ENCODE assay signal across 8 mouse cellular contexts in the genomic region with DNA sequence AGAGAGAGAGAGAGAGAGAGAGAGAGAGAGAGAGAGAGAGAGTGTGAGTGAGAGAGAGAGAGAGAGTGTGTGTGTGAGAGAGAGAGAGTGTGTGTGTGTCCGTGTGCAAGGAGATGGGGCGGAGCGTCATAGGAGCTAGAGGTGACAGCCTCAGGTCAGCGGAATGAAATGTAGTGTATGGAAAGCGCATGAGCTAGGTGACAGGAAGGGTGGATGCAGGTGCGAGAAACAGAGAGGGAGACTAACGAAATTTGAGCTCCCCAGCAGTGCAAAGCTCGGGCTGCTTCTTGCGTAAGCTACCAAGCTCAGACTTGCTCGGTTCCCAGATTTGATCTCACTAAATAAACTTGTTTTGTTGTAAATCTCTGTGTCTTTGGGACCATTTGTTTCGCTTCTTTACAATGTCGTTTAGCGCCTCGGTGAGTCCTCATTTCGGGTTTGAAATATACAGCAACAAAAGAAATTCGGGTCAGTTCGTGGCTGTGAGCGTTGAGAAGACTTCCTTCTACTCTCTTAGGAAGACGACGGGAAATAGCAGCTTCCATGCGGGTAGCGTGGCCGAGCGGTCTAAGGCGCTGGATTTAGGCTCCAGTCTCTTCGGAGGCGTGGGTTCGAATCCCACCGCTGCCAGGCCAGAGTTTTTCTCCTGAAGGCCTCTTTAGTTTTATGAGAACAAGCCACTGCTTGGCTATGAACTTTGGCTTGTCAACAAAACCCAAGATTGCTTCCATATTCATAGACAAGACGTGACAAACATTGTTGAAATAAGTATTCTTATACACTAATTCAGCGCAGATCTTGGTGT. TPM values are rescaled to one million over a fixed set of nuclear protein-coding genes. Genes with fewer than 3 reads are reported as not detected.
A peak's percentile ranks its signal among the peaks of the same experiment; 100 is the strongest.
DNase-seq lines count a peak whose midpoint lies in the region; ATAC-seq and TF ChIP-seq lines count a peak whose summit lies in the region.

No protein-coding gene starts in this region.

- in situ Hi-C loops in ES-E14 (cut with MboI; ENCODE audit: low sequenced_read_pairs in 2 of 2, unreplicated experiment in 2 of 2): no loop called here

- TF ChIP-seq CTCF in testis, adult 2 months (IDR thresholded peaks at IDR 0.05; ENCODE audit: control insufficient read depth, insufficient read depth, insufficient replicate concordance, low read depth, low read length): no peak

- no peak overlapping the region for H3K27ac ChIP-seq in ES-E14 (ENCODE audit: insufficient read depth, low read depth, low read length, poor library complexity, severe bottlenecking)
- peak overlapping the region; percentile 58 for H3K27ac ChIP-seq in forebrain, embryonic 16.5 days (ENCODE audit: low read length)
- peak overlapping the region; percentile 70 for H3K27ac ChIP-seq in neural tube, embryonic 14.5 days (ENCODE audit: low read depth, low read length)
- peak overlapping the region; percentile 71 for H3K27ac ChIP-seq in testis, adult 2 months (ENCODE audit: control insufficient read depth, insufficient read depth, low read depth, low read length)

- H3K9ac ChIP-seq in ES-E14 (ENCODE audit: insufficient read depth, low read depth, low read length, poor library complexity, severe bottlenecking): 0 out of 2 replicates have a peak overlapping the region, but pooled peaks have one; percentile 2
- peak overlapping the region; percentile 23 for H3K9ac ChIP-seq in forebrain, embryonic 16.5 days (replicated peaks; ENCODE audit: low read depth, low read length)
- peak overlapping the region; percentile 51 for H3K9ac ChIP-seq in neural tube, embryonic 14.5 days (replicated peaks; ENCODE audit: low read depth, low read length)

- H3K4me3 ChIP-seq in ES-E14 (ENCODE audit: insufficient read depth in 1 of 2, low read depth in 1 of 2, low read length in 2 of 2, poor library complexity in 1 of 2, severe bottlenecking in 1 of 2): peak overlapping the region; percentile 58 to 82
- H3K4me3 ChIP-seq in forebrain, embryonic 16.5 days (replicated peaks; ENCODE audit: low read length): peak overlapping the region; percentile 80
- H3K4me3 ChIP-seq in neural tube, embryonic 14.5 days (ENCODE audit: low read depth, low read length): peak overlapping the region; percentile 66
- H3K4me3 ChIP-seq in testis, adult 2 months (ENCODE audit: control insufficient read depth, low read depth, low read length): peak overlapping the region; percentile 90

- H3K4me1 ChIP-seq in ES-E14 (ENCODE audit: control insufficient read depth in 2 of 2, insufficient read depth in 2 of 2, low read length in 2 of 2, poor library complexity in 1 of 2): peaks cover 0 to 6% of the 10 kb centered on the region in 2 experiments; a peak in 2 of 4 replicates
- peaks cover 33% of the 10 kb centered on the region for H3K4me1 ChIP-seq in forebrain, embryonic 16.5 days (replicated peaks; ENCODE audit: control insufficient read depth, insufficient read depth, low read length)
- H3K4me1 ChIP-seq in neural tube, embryonic 14.5 days (ENCODE audit: control insufficient read depth, insufficient read depth, low read length): peaks cover 16% of the 10 kb centered on the region
- peaks cover 40% of the 10 kb centered on the region for H3K4me1 ChIP-seq in testis, adult 2 months (ENCODE audit: control insufficient read depth, insufficient read depth, low read length)

- peak; percentile 86 for DNase-seq in ES-E14 (ENCODE audit: low read depth, low spot score)
- peak; percentile 81 to 91 for DNase-seq in cerebellum, adult 18-20 months
- peak; percentile 91 to 94 for DNase-seq in heart, postnatal 36 days
- peak; percentile 90 to 98 for DNase-seq in layer of hippocampus, adult 18-20 months (ENCODE audit: low spot score in 2 of 2)
- peak; percentile 88 to 89 for DNase-seq in lung, adult 18-20 months

- under 1% methylated on average over 31 of the region's 31 CpGs for WGBS in forebrain, embryonic 16.5 days
- under 1% methylated on average over 31 of the region's 31 CpGs for WGBS in neural tube, embryonic 14.5 days

- H3K9me3 ChIP-seq in ES-E14 (ENCODE audit: control insufficient read depth, insufficient read depth, low read depth, low read length): no peaks in the 10 kb centered on the region
- no peaks in the 10 kb centered on the region for H3K9me3 ChIP-seq in forebrain, embryonic 16.5 days (ENCODE audit: control insufficient read depth, low read length)
- no peaks in the 10 kb centered on the region for H3K9me3 ChIP-seq in neural tube, embryonic 14.5 days (ENCODE audit: control insufficient read depth, low read length)

- no peaks in the 10 kb centered on the region for H3K36me3 ChIP-seq in ES-E14 (ENCODE audit: control insufficient read depth, insufficient read depth, low read length, poor library complexity, severe bottlenecking)
- H3K36me3 ChIP-seq in forebrain, embryonic 16.5 days (ENCODE audit: control insufficient read depth, insufficient read depth): no peaks in the 10 kb centered on the region
- no peaks in the 10 kb centered on the region for H3K36me3 ChIP-seq in neural tube, embryonic 14.5 days (ENCODE audit: control insufficient read depth, insufficient read depth, low read length)
- H3K36me3 ChIP-seq in testis, adult 2 months (ENCODE audit: control insufficient read depth, insufficient read depth, low read length): no peaks in the 10 kb centered on the region

- H3K27me3 ChIP-seq in forebrain, embryonic 16.5 days (replicated peaks; ENCODE audit: control insufficient read depth, insufficient read depth, low read length): peaks cover 6% of the 10 kb centered on the region; the same call in 1 of the 2 replicates
- H3K27me3 ChIP-seq in neural tube, embryonic 14.5 days (ENCODE audit: control insufficient read depth, insufficient read depth, low read length): peaks cover 9% of the 10 kb centered on the region; the same call in 1 of the 2 replicates
- no peaks in the 10 kb centered on the region for H3K27me3 ChIP-seq in testis, adult 2 months (ENCODE audit: control insufficient read depth, insufficient read depth, low read length)

- intact Hi-C loops in heart, postnatal 36 days (cut with DNase I): loop anchor here (1.0 kb wide), 2 partner anchors 61 to 83 kb away; no protein-coding TSS in a partner anchor

- peak; percentile 73 for ATAC-seq in forebrain, embryonic 16.5 days
- ATAC-seq in neural tube, embryonic 14.5 days (ENCODE audit: low read depth): peak; percentile 81

- peak overlapping the region; percentile 76 for H3K4me2 ChIP-seq in forebrain, embryonic 16.5 days (ENCODE audit: low read length)
- H3K4me2 ChIP-seq in neural tube, embryonic 14.5 days (ENCODE audit: low read depth, low read length): peak overlapping the region; percentile 94

- TF ChIP-seq POLR2A in testis, adult 2 months (IDR thresholded peaks at IDR 0.05; ENCODE audit: control insufficient read depth, low read depth, low read length): no peak

TF ChIP-seq in ES-E14, 5 proteins besides CTCF, POLR2A, EP300 and RAD21:
- no peak for TF ChIP-seq ZC3H11A (IDR thresholded peaks at IDR 0.05; ENCODE audit: borderline replicate concordance, low read depth, low read length)
- TF ChIP-seq HCFC1 (IDR thresholded peaks at IDR 0.05; ENCODE audit: borderline replicate concordance, insufficient read depth, low read length): 0 out of 2 replicates have a peak, but pooled peaks have one; percentile 58
- TF ChIP-seq MAFK (IDR thresholded peaks at IDR 0.05; ENCODE audit: insufficient read depth, low read depth, low read length): peak; percentile 79; the same call in 1 of the 2 replicates

RNA-seq across cellular contexts. Expression of a gene that starts 1.5 kb away (rescaled TPM):
- total RNA-seq in ES-E14 (2012; rRNA removed): not detected in 2 replicates
- polyA plus RNA-seq in forebrain, embryonic 16.5 days (2015; fragmentation: Nextera tagmentation; extraction: Ambion mirVana): 0.39 and 0.71 TPM in 2 replicates
- total RNA-seq in heart, postnatal 36 days (2021): under 1 TPM in 1 of 2 experiments, not detected in 1; 0.22 TPM
- total RNA-seq in layer of hippocampus, adult 18-20 months (2021): 1 to 10 TPM; 1.3 to 1.6 TPM
- 0.33 and 0.48 TPM in 2 replicates for polyA plus RNA-seq in neural tube, embryonic 14.5 days (2014; fragmentation: Nextera tagmentation; extraction: Ambion mirVana)
- polyA plus RNA-seq in testis, adult 2 months (2012; rRNA removed): 0.24 and 0.28 TPM in 2 replicates

RNA-seq across cellular contexts. Expression of a gene that starts 1.8 kb away (rescaled TPM):
- 0.49 and 1.4 TPM in 2 replicates for total RNA-seq in ES-E14 (2012; rRNA removed)
- 2.8 and 3.5 TPM in 2 replicates for polyA plus RNA-seq in forebrain, embryonic 16.5 days (2015; fragmentation: Nextera tagmentation; extraction: Ambion mirVana)
- not detected for total RNA-seq in heart, postnatal 36 days (2021)
- 1 to 10 TPM; 8.6 to 9.1 TPM for total RNA-seq in layer of hippocampus, adult 18-20 months (2021)
- polyA plus RNA-seq in neural tube, embryonic 14.5 days (2014; fragmentation: Nextera tagmentation; extraction: Ambion mirVana): 2.2 and 5.0 TPM in 2 replicates
- polyA plus RNA-seq in testis, adult 2 months (2012; rRNA removed): 6.1 and 7.0 TPM in 2 replicates

RNA-seq across cellular contexts. Expression of a gene that starts 3.7 kb away (rescaled TPM):
- total RNA-seq in ES-E14 (2012; rRNA removed): not detected in 2 replicates
- 0.26 and 0.67 TPM in 2 replicates for polyA plus RNA-seq in forebrain, embryonic 16.5 days (2015; fragmentation: Nextera tagmentation; extraction: Ambion mirVana)
- total RNA-seq in heart, postnatal 36 days (2021): not detected
- total RNA-seq in layer of hippocampus, adult 18-20 months (2021): 1 to 10 TPM; 1.1 to 1.6 TPM
- polyA plus RNA-seq in neural tube, embryonic 14.5 days (2014; fragmentation: Nextera tagmentation; extraction: Ambion mirVana): 0.43 and 0.52 TPM in 2 replicates
- polyA plus RNA-seq in testis, adult 2 months (2012; rRNA removed): 0.17 TPM in 2 replicates

RNA-seq across cellular contexts. Expression of a gene that starts 28.9 kb away (rescaled TPM):
- 6.0 and 8.6 TPM in 2 replicates for total RNA-seq in ES-E14 (2012; rRNA removed)
- 11.8 and 12.1 TPM in 2 replicates for polyA plus RNA-seq in forebrain, embryonic 16.5 days (2015; fragmentation: Nextera tagmentation; extraction: Ambion mirVana)
- 10 to 100 TPM; 34.2 to 82.1 TPM for total RNA-seq in heart, postnatal 36 days (2021)
- total RNA-seq in layer of hippocampus, adult 18-20 months (2021): 100 to 1,000 TPM in 1 of 2 experiments, 10 to 100 TPM in 1; 92.9 to 115 TPM
- 6.5 and 9.4 TPM in 2 replicates for polyA plus RNA-seq in neural tube, embryonic 14.5 days (2014; fragmentation: Nextera tagmentation; extraction: Ambion mirVana)
- polyA plus RNA-seq in testis, adult 2 months (2012; rRNA removed): 103 and 106 TPM in 2 replicates

RNA-seq across cellular contexts. Expression of a gene that starts 32.9 kb away (rescaled TPM):
- total RNA-seq in ES-E14 (2012; rRNA removed): 0.21 and 0.22 TPM in 2 replicates
- polyA plus RNA-seq in forebrain, embryonic 16.5 days (2015; fragmentation: Nextera tagmentation; extraction: Ambion mirVana): 0.12 TPM in 1 of 2 replicates, not detected in the other
- not detected for total RNA-seq in heart, postnatal 36 days (2021)
- 10 to 100 TPM; 10.7 to 18.4 TPM for total RNA-seq in layer of hippocampus, adult 18-20 months (2021)
- polyA plus RNA-seq in neural tube, embryonic 14.5 days (2014; fragmentation: Nextera tagmentation; extraction: Ambion mirVana): 0.43 and 0.67 TPM in 2 replicates
- 0.29 and 0.49 TPM in 2 replicates for polyA plus RNA-seq in testis, adult 2 months (2012; rRNA removed)
